Mouse (Mus musculus): ENCODE data around the gene Nog. TPM values are rescaled to one million over a fixed set of nuclear protein-coding genes. Genes with fewer than 3 reads are reported as not detected.

Nog gene
- polyA plus RNA-seq (2015; fragmentation: Nextera tagmentation; extraction: Ambion mirVana) = 2.9 and 3.1 TPM in 2 replicates

- H3K27ac ChIP-seq (ENCODE audit: low read depth, low read length) = peak within 1 kb of the TSS; percentile 60; the same call in 1 of the 2 replicates
- H3K36me3 ChIP-seq (ENCODE audit: control insufficient read depth, insufficient read depth) = no peaks in the 10 kb centered on the region
- peak; percentile 28; the same call in 1 of the 2 replicates for ATAC-seq
- peak within 1 kb of the TSS; percentile 40 for H3K9ac ChIP-seq (ENCODE audit: low read depth, low read length)
- H3K4me1 ChIP-seq (replicated peaks; ENCODE audit: control insufficient read depth, insufficient read depth, low read length) = no peaks in the 10 kb centered on the region
- H3K9me3 ChIP-seq (ENCODE audit: control insufficient read depth) = no peaks in the 10 kb centered on the region
- H3K4me2 ChIP-seq (replicated peaks; ENCODE audit: low read depth) = peak within 1 kb of the TSS; percentile 87
- H3K4me3 ChIP-seq (ENCODE audit: low read depth, low read length) = peak within 1 kb of the TSS; percentile 55
- whole genome bisulfite sequencing = under 1% methylated on average over 95 of the region's 97 CpGs
- peaks cover 49% of the 10 kb centered on the region for H3K27me3 ChIP-seq (replicated peaks; ENCODE audit: control insufficient read depth, insufficient read depth, low read length)
- no peak for TF ChIP-seq CTCF (IDR thresholded peaks at IDR 0.05; ENCODE audit: low read depth)
These were observed at the start of gene Nog for GRCm38 (mm10) chr11:89302056-89302815. Gene Nog, minus strand, starts transcription at chr11:89302332.

DNA sequence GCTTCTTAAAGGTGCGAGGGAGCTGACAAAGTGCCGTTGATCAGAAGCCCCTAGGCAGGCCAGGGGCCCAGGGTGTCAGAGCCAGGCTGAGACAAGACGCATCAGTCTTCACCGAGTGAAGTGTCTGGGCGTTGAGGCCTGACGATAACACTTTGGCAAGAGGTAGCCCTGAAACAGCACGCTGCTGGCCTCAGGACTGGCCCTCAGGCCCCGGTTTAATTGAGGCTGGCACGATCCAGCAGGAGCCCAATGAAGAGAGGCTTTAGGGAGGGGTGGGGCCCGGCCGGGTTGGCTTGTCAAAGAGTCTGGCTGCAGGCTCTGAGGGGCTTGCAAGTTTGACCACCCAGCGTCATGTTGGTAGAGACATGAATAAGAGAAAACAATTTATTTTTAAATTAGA is 38.1 kb upstream of the Nog start:
- 58% methylated on average over 12 of the region's 12 CpGs for WGBS
- no peak overlapping the region for H3K4me2 ChIP-seq (replicated peaks; ENCODE audit: low read depth)
- no peaks in the 10 kb centered on the region for H3K4me1 ChIP-seq (replicated peaks; ENCODE audit: control insufficient read depth, insufficient read depth, low read length)

DNA sequence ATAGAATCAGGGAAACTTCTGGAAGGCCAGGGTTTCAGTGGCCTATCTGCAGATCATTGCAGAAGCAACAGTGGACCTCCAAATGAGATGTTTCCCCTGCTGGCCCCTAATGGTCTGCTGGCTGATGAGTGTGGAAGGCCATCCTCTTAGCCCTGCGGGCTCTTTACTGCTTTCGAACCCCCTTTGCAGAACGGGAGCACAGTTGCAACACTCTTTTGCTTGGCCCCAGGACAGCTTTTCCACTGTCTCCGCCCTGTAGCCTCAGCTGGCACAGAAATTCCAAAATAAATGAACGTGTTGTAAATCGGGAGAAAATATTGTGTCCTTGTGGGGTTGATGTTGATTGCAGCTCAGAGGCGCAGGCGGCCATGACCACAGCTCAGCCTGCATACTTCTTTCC is 37.7 kb upstream of the Nog start:
- no peaks in the 10 kb centered on the region for H3K36me3 ChIP-seq (ENCODE audit: control insufficient read depth, insufficient read depth)
- no peak for TF ChIP-seq CTCF (IDR thresholded peaks at IDR 0.05; ENCODE audit: low read depth)
- H3K4me1 ChIP-seq (replicated peaks; ENCODE audit: control insufficient read depth, insufficient read depth, low read length) = no peaks in the 10 kb centered on the region
- no peak overlapping the region for H3K9ac ChIP-seq (ENCODE audit: low read depth, low read length)
- ATAC-seq = no peak
- H3K27ac ChIP-seq (ENCODE audit: low read depth, low read length) = no peak overlapping the region
- H3K27me3 ChIP-seq (replicated peaks; ENCODE audit: control insufficient read depth, insufficient read depth, low read length) = no peaks in the 10 kb centered on the region
- no peaks in the 10 kb centered on the region for H3K9me3 ChIP-seq (ENCODE audit: control insufficient read depth)
- WGBS = 69% methylated on average over 8 of the region's 8 CpGs
- no peak overlapping the region for H3K4me2 ChIP-seq (replicated peaks; ENCODE audit: low read depth)
- no peak overlapping the region for H3K4me3 ChIP-seq (ENCODE audit: low read depth, low read length)

More for the DNA sequence above, 38.1 kb upstream of the Nog start:
- Histone ChIP-seq H3K36me3 (ENCODE audit: control insufficient read depth, insufficient read depth) (no peaks in the 10 kb centered on the region), H3K27me3 (replicated peaks; ENCODE audit: control insufficient read depth, insufficient read depth, low read length) (no peaks in the 10 kb centered on the region), H3K9ac (ENCODE audit: low read depth, low read length) (no peak overlapping the region), H3K4me3 (ENCODE audit: low read depth, low read length) (no peak overlapping the region), H3K27ac (ENCODE audit: low read depth, low read length) (no peak overlapping the region), H3K9me3 (ENCODE audit: control insufficient read depth) (no peaks in the 10 kb centered on the region)
- no peak for ATAC-seq
- no peak for TF ChIP-seq CTCF (IDR thresholded peaks at IDR 0.05; ENCODE audit: low read depth)

DNA sequence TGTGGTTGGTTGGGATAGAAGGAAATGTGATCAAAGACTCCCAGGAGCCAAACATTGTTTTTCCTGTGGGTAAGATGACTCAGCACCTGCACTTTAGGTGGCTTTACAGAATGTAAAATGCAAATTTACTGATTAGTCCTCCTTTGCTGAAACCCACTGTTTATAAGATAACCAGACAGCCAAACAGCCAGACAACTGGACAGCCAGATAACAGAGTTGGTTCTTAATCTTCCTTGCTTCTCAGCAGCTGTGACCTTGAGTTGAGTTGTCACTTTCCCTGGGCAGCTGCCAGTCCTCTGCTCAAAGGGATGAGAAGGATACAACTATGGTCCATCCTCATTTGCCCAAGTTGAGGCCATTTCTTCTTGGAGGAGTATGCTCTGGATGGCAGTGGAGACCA is 35.8 kb upstream of the Nog start:
- no peak for TF ChIP-seq CTCF (IDR thresholded peaks at IDR 0.05; ENCODE audit: low read depth)

GRCm38 (mm10) chr11:89327089-89327881 is 25.2 kb upstream of the Nog start:
- no peak overlapping the region for H3K9ac ChIP-seq (ENCODE audit: low read depth, low read length)
- H3K4me2 ChIP-seq (replicated peaks; ENCODE audit: low read depth) = no peak overlapping the region
- no peaks in the 10 kb centered on the region for H3K27me3 ChIP-seq (replicated peaks; ENCODE audit: control insufficient read depth, insufficient read depth, low read length)
- no peak overlapping the region for H3K27ac ChIP-seq (ENCODE audit: low read depth, low read length)
- no peak for ATAC-seq
- no peak for TF ChIP-seq CTCF (IDR thresholded peaks at IDR 0.05; ENCODE audit: low read depth)
- WGBS = 67% methylated on average over 11 of the region's 11 CpGs
- no peaks in the 10 kb centered on the region for H3K4me1 ChIP-seq (replicated peaks; ENCODE audit: control insufficient read depth, insufficient read depth, low read length)
- no peak overlapping the region for H3K4me3 ChIP-seq (ENCODE audit: low read depth, low read length)
- H3K36me3 ChIP-seq (ENCODE audit: control insufficient read depth, insufficient read depth) = no peaks in the 10 kb centered on the region
- H3K9me3 ChIP-seq (ENCODE audit: control insufficient read depth) = no peaks in the 10 kb centered on the region

More for the DNA sequence above, 35.8 kb upstream of the Nog start:
- Histone ChIP-seq H3K9ac (ENCODE audit: low read depth, low read length) (no peak overlapping the region), H3K27me3 (replicated peaks; ENCODE audit: control insufficient read depth, insufficient read depth, low read length) (no peaks in the 10 kb centered on the region), H3K4me2 (replicated peaks; ENCODE audit: low read depth) (no peak overlapping the region), H3K4me3 (ENCODE audit: low read depth, low read length) (no peak overlapping the region), H3K4me1 (replicated peaks; ENCODE audit: control insufficient read depth, insufficient read depth, low read length) (no peaks in the 10 kb centered on the region), H3K27ac (ENCODE audit: low read depth, low read length) (no peak overlapping the region), H3K9me3 (ENCODE audit: control insufficient read depth) (no peaks in the 10 kb centered on the region), H3K36me3 (ENCODE audit: control insufficient read depth, insufficient read depth) (no peaks in the 10 kb centered on the region)
- no peak for ATAC-seq

- Histone ChIP-seq H3K36me3 (ENCODE audit: control insufficient read depth, insufficient read depth) (no peaks in the 10 kb centered on the region), H3K9me3 (ENCODE audit: control insufficient read depth) (no peaks in the 10 kb centered on the region), H3K9ac (ENCODE audit: low read depth, low read length) (no peak overlapping the region), H3K4me3 (ENCODE audit: low read depth, low read length) (no peak overlapping the region), H3K27me3 (replicated peaks; ENCODE audit: control insufficient read depth, insufficient read depth, low read length) (no peaks in the 10 kb centered on the region), H3K4me1 (replicated peaks; ENCODE audit: control insufficient read depth, insufficient read depth, low read length) (no peaks in the 10 kb centered on the region), H3K27ac (ENCODE audit: low read depth, low read length) (no peak overlapping the region), H3K4me2 (replicated peaks; ENCODE audit: low read depth) (no peak overlapping the region)
- ATAC-seq = no peak
- WGBS = 87% methylated on average over 2 of the region's 2 CpGs
- TF ChIP-seq CTCF (IDR thresholded peaks at IDR 0.05; ENCODE audit: low read depth) = no peak
These were observed 19.6 kb upstream of the Nog start for GRCm38 (mm10) chr11:89321775-89322174.

Data from intestine, postnatal 0 days (tissue).